Mouse (Mus musculus): ENCODE results near the gene Ubac1. TPM values are rescaled to one million over a fixed set of nuclear protein-coding genes. Genes with fewer than 3 reads are reported as not detected.

Gene Ubac1
- polyA plus RNA-seq, 1 experiment from 2014 or later = 437 TPM

- H3K9ac ChIP-seq = no peak overlapping the region
- ATAC-seq (ENCODE audit: insufficient read depth) = no peak
- no peak overlapping the region; the same call in 1 of the 2 replicates for H3K27ac ChIP-seq (replicated peaks)
- WGBS (ENCODE audit: insufficient replicate concordance) = 22% methylated on average over 2 of the region's 2 CpGs
- H3K4me1 ChIP-seq (replicated peaks) = peaks cover 29% of the 10 kb centered on the region
- H3K27me3 ChIP-seq = no peaks in the 10 kb centered on the region
- H3K4me3 ChIP-seq (replicated peaks) = no peak overlapping the region
- no peak overlapping the region for H3K4me2 ChIP-seq
- H3K9me3 ChIP-seq (replicated peaks) = no peaks in the 10 kb centered on the region
- H3K36me3 ChIP-seq (replicated peaks) = peaks cover 21% of the 10 kb centered on the region
These were observed 51.1 kb downstream of the Ubac1 start for GRCm38 (mm10) chr2:25970426-25970825.

- Histone ChIP-seq H3K9me3 (replicated peaks) (no peaks in the 10 kb centered on the region), H3K4me3 (replicated peaks) (no peak overlapping the region), H3K4me2 (no peak overlapping the region), H3K4me1 (replicated peaks) (peaks cover 25% of the 10 kb centered on the region), H3K36me3 (replicated peaks) (peaks cover 32% of the 10 kb centered on the region), H3K27ac (replicated peaks) (no peak overlapping the region), H3K27me3 (no peaks in the 10 kb centered on the region), H3K9ac (no peak overlapping the region)
- WGBS (ENCODE audit: insufficient replicate concordance) = 83% methylated on average over 4 of the region's 4 CpGs
- no peak for ATAC-seq (ENCODE audit: insufficient read depth)
These were observed 52.2 kb downstream of the Ubac1 start for GRCm38 (mm10) chr2:25969319-25969718.

- 83% methylated on average over 3 of the region's 3 CpGs for WGBS (ENCODE audit: insufficient replicate concordance)
- Histone ChIP-seq H3K9ac (no peak overlapping the region), H3K4me2 (no peak overlapping the region), H3K27me3 (no peaks in the 10 kb centered on the region), H3K36me3 (replicated peaks) (peaks cover 71% of the 10 kb centered on the region), H3K4me3 (replicated peaks) (no peak overlapping the region), H3K9me3 (replicated peaks) (no peaks in the 10 kb centered on the region), H3K4me1 (replicated peaks) (no peaks in the 10 kb centered on the region), H3K27ac (replicated peaks) (no peak overlapping the region)
- ATAC-seq (ENCODE audit: insufficient read depth) = no peak
These were observed 72.3 kb downstream of the Ubac1 start for GRCm38 (mm10) chr2:25949291-25949690.

Other genes starting within 250 kb of the Ubac1 start
- not detected in 2 replicates for gene Lcn11, start 244.7 kb downstream of the Ubac1 start, polyA plus RNA-seq (2015; fragmentation: Nextera tagmentation; extraction: Ambion mirVana)
- not detected in 2 replicates for gene Gm13539, start 239.5 kb downstream of the Ubac1 start, polyA plus RNA-seq (2015; fragmentation: Nextera tagmentation; extraction: Ambion mirVana)
- gene Glt6d1, start 205.9 kb downstream of the Ubac1 start, polyA plus RNA-seq (2015; fragmentation: Nextera tagmentation; extraction: Ambion mirVana) = not detected in 2 replicates
- not detected in 2 replicates for gene Lcn9, start 198.6 kb downstream of the Ubac1 start, polyA plus RNA-seq (2015; fragmentation: Nextera tagmentation; extraction: Ambion mirVana)
- gene Sohlh1, start 174.5 kb downstream of the Ubac1 start, polyA plus RNA-seq (2015; fragmentation: Nextera tagmentation; extraction: Ambion mirVana) = not detected in 2 replicates
- gene Kcnt1, start 158.0 kb downstream of the Ubac1 start, polyA plus RNA-seq (2015; fragmentation: Nextera tagmentation; extraction: Ambion mirVana) = not detected in 2 replicates
- 4.9 and 5.6 TPM in 2 replicates for gene Camsap1, start 38.5 kb downstream of the Ubac1 start, polyA plus RNA-seq (2015; fragmentation: Nextera tagmentation; extraction: Ambion mirVana)
- gene Nacc2, start 101.5 kb upstream of the Ubac1 start, polyA plus RNA-seq (2015; fragmentation: Nextera tagmentation; extraction: Ambion mirVana) = 3.4 and 4.3 TPM in 2 replicates
- gene Lhx3, start 186.5 kb upstream of the Ubac1 start, polyA plus RNA-seq (2015; fragmentation: Nextera tagmentation; extraction: Ambion mirVana) = not detected in 2 replicates
- gene Qsox2, start 215.8 kb upstream of the Ubac1 start, polyA plus RNA-seq (2015; fragmentation: Nextera tagmentation; extraction: Ambion mirVana) = 5.1 and 5.2 TPM in 2 replicates

Measured in liver, embryonic 15.5 days (tissue).